Mouse (Mus musculus) cerebellum, adult 11-12 months (tissue): ENCODE data around the gene Lrrc56.

Source experiments
- DNase-seq: peaks from one replicate; pipeline ENCODE4 v3.0.0; 2022

Gene Lrrc56

GRCm38 (mm10) chr7:141193948-141194347 is at the start of gene Lrrc56, which contains the start of gene Hras:
Gene Lrrc56 (plus strand): TSS chr7:141194157.
Gene Hras (minus strand): TSS chr7:141194005.
- DNase-seq: peak; percentile 97

GRCm38 (mm10) chr7:141144650-141145049 is 49.3 kb upstream of the Lrrc56 start:
- no peak for DNase-seq

GRCm38 (mm10) chr7:141145403-141145802 is 48.6 kb upstream of the Lrrc56 start:
- peak; percentile 63 for DNase-seq

GRCm38 (mm10) chr7:141146043-141146595 is 47.8 kb upstream of the Lrrc56 start:
- DNase-seq: peak; percentile 42

GRCm38 (mm10) chr7:141147044-141147443 is 46.9 kb upstream of the Lrrc56 start:
- peak; percentile 60 for DNase-seq

- no peak for DNase-seq
These were observed 45.3 kb upstream of the Lrrc56 start for GRCm38 (mm10) chr7:141148639-141149038.

GRCm38 (mm10) chr7:141155362-141155761 is 38.6 kb upstream of the Lrrc56 start:
- no peak for DNase-seq

- no peak for DNase-seq
These were observed 29.6 kb upstream of the Lrrc56 start for GRCm38 (mm10) chr7:141164397-141164796.

- no peak for DNase-seq
These were observed 29.1 kb upstream of the Lrrc56 start for GRCm38 (mm10) chr7:141164850-141165249.

- DNase-seq: peak; percentile 48
These were observed 25.9 kb upstream of the Lrrc56 start for GRCm38 (mm10) chr7:141167901-141168517.

- no peak for DNase-seq
These were observed 25.4 kb upstream of the Lrrc56 start for GRCm38 (mm10) chr7:141168518-141168953.

- no peak for DNase-seq
These were observed 24.7 kb upstream of the Lrrc56 start for GRCm38 (mm10) chr7:141169300-141169699.

- no peak for DNase-seq
These were observed 24.1 kb upstream of the Lrrc56 start for GRCm38 (mm10) chr7:141169866-141170265.

- DNase-seq: peak; percentile 92
These were observed 21.6 kb upstream of the Lrrc56 start, which contains the start of gene Rnh1 for GRCm38 (mm10) chr7:141172116-141173006. Gene Rnh1 (minus strand): TSS chr7:141172857.

GRCm38 (mm10) chr7:141173323-141173850 is 20.6 kb upstream of the Lrrc56 start:
- no peak for DNase-seq

GRCm38 (mm10) chr7:141175068-141175467 is 18.9 kb upstream of the Lrrc56 start:
- no peak for DNase-seq

- peak; percentile 77 for DNase-seq
These were observed 17.8 kb upstream of the Lrrc56 start for GRCm38 (mm10) chr7:141176173-141176572.

- DNase-seq: no peak
These were observed 5.8 kb upstream of the Lrrc56 start for GRCm38 (mm10) chr7:141188194-141188593.

GRCm38 (mm10) chr7:141188733-141189132 is 5.2 kb upstream of the Lrrc56 start:
- no peak for DNase-seq

GRCm38 (mm10) chr7:141190220-141190619 is 3.7 kb upstream of the Lrrc56 start:
- DNase-seq: no peak

- no peak for DNase-seq
These were observed 2.9 kb upstream of the Lrrc56 start for GRCm38 (mm10) chr7:141191036-141191435.

- DNase-seq: peak; percentile 56
These were observed 1.9 kb upstream of the Lrrc56 start for GRCm38 (mm10) chr7:141191796-141192685.
